Mouse (Mus musculus): ENCODE data around the gene Clec3a. TPM values are rescaled to one million over a fixed set of nuclear protein-coding genes. Genes with fewer than 3 reads are reported as not detected.

Clec3a gene
- polyA plus RNA-seq, 1 experiment from 2014 or later = 2.1 TPM

GRCm38 (mm10) chr8:114401679-114402078, 16.2 kb upstream of the Clec3a start:
- H3K4me3 ChIP-seq (ENCODE audit: low read depth, low read length) = no peak overlapping the region
- ATAC-seq (ENCODE audit: low read depth) (peak; percentile 50; the same call in 1 of the 2 replicates), DNase-seq (ENCODE audit: low spot score) (peak; percentile 6)
- H3K4me2 ChIP-seq (ENCODE audit: low read depth, low read length) = no peak overlapping the region
- H3K4me1 ChIP-seq (ENCODE audit: control insufficient read depth, insufficient read depth, low read length) = no peaks in the 10 kb centered on the region
- 66% methylated on average over 7 of the region's 7 CpGs for WGBS
- no peak overlapping the region for H3K27ac ChIP-seq (replicated peaks; ENCODE audit: low read depth, low read length)
- no peak overlapping the region for H3K9ac ChIP-seq (ENCODE audit: low read depth, low read length)
- no peaks in the 10 kb centered on the region for H3K9me3 ChIP-seq (ENCODE audit: control insufficient read depth, low read length)
- H3K36me3 ChIP-seq (ENCODE audit: control insufficient read depth, insufficient read depth, low read length) = no peaks in the 10 kb centered on the region
- H3K27me3 ChIP-seq (replicated peaks; ENCODE audit: control insufficient read depth, insufficient read depth, low read length) = no peaks in the 10 kb centered on the region

DNA sequence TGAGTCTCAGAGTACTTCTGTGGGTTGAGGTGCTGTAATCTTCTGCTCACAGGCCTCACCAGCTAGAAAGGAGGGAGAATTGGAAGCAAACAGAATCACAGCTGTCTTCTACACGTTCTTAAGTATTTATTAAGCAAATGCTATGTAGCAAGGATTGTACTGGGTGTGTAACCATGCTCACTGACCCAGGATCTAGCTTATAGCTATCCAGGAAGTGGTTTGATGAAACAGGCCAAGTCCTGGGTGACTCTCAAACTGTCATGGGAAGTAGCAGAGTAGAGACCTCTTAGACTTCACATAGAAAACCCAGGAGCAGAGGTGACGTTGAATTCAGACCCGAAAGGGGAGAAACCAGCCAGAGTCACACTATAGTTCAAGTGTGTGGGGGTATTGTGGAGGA, 6.5 kb upstream of the Clec3a start:
- no peak overlapping the region for H3K27ac ChIP-seq (replicated peaks; ENCODE audit: low read depth, low read length)
- H3K9ac ChIP-seq (ENCODE audit: low read depth, low read length) = no peak overlapping the region
- H3K4me3 ChIP-seq (ENCODE audit: low read depth, low read length) = no peak overlapping the region
- 71% methylated on average over 3 of the region's 3 CpGs for WGBS
- no peaks in the 10 kb centered on the region for H3K9me3 ChIP-seq (ENCODE audit: control insufficient read depth, low read length)
- H3K4me2 ChIP-seq (ENCODE audit: low read depth, low read length) = no peak overlapping the region
- H3K4me1 ChIP-seq (ENCODE audit: control insufficient read depth, insufficient read depth, low read length) = no peaks in the 10 kb centered on the region
- DNase-seq (ENCODE audit: low spot score) (no peak), ATAC-seq (ENCODE audit: low read depth) (no peak)
- H3K27me3 ChIP-seq (replicated peaks; ENCODE audit: control insufficient read depth, insufficient read depth, low read length) = no peaks in the 10 kb centered on the region
- H3K36me3 ChIP-seq (ENCODE audit: control insufficient read depth, insufficient read depth, low read length) = no peaks in the 10 kb centered on the region

- ATAC-seq (ENCODE audit: low read depth) (no peak), DNase-seq (ENCODE audit: low spot score) (no peak)
- H3K4me1 ChIP-seq (ENCODE audit: control insufficient read depth, insufficient read depth, low read length) = no peaks in the 10 kb centered on the region
- no peaks in the 10 kb centered on the region for H3K9me3 ChIP-seq (ENCODE audit: control insufficient read depth, low read length)
- 76% methylated on average over 5 of the region's 5 CpGs for WGBS
- H3K4me2 ChIP-seq (ENCODE audit: low read depth, low read length) = no peak overlapping the region
- no peaks in the 10 kb centered on the region for H3K36me3 ChIP-seq (ENCODE audit: control insufficient read depth, insufficient read depth, low read length)
- H3K27ac ChIP-seq (replicated peaks; ENCODE audit: low read depth, low read length) = no peak overlapping the region
- no peak overlapping the region for H3K9ac ChIP-seq (ENCODE audit: low read depth, low read length)
- no peaks in the 10 kb centered on the region for H3K27me3 ChIP-seq (replicated peaks; ENCODE audit: control insufficient read depth, insufficient read depth, low read length)
- H3K4me3 ChIP-seq (ENCODE audit: low read depth, low read length) = no peak overlapping the region
These were observed 600 bp downstream of the Clec3a start for GRCm38 (mm10) chr8:114418486-114418885.

DNA sequence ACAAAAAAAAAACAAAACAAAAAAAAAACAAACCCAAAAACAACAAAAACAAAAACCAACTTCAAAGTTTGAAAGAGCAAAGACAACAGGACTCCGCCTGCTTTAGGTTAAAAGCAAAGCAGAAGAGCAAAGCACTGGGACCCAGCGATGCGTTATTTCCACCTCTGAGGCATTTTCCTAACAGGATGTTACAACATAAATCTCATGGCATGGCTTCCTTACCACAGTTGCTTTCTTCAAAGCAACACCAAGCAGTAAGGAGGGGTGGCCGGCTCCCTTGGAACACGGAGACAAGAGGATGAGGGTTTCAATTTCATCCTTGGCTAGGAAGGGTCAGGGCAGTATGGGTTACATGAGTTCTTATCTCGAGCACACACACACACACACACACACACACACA, 1.0 kb downstream of the Clec3a start:
- H3K4me1 ChIP-seq (ENCODE audit: control insufficient read depth, insufficient read depth, low read length) = no peaks in the 10 kb centered on the region
- 71% methylated on average over 6 of the region's 6 CpGs for WGBS
- no peak overlapping the region for H3K9ac ChIP-seq (ENCODE audit: low read depth, low read length)
- DNase-seq (ENCODE audit: low spot score) = no peak
- H3K27me3 ChIP-seq (replicated peaks; ENCODE audit: control insufficient read depth, insufficient read depth, low read length) = no peaks in the 10 kb centered on the region
- H3K36me3 ChIP-seq (ENCODE audit: control insufficient read depth, insufficient read depth, low read length) = no peaks in the 10 kb centered on the region
- H3K9me3 ChIP-seq (ENCODE audit: control insufficient read depth, low read length) = no peaks in the 10 kb centered on the region
- no peak overlapping the region for H3K27ac ChIP-seq (replicated peaks; ENCODE audit: low read depth, low read length)
- ATAC-seq (ENCODE audit: low read depth) = no peak
- H3K4me3 ChIP-seq (ENCODE audit: low read depth, low read length) = no peak overlapping the region
- H3K4me2 ChIP-seq (ENCODE audit: low read depth, low read length) = no peak overlapping the region

DNA sequence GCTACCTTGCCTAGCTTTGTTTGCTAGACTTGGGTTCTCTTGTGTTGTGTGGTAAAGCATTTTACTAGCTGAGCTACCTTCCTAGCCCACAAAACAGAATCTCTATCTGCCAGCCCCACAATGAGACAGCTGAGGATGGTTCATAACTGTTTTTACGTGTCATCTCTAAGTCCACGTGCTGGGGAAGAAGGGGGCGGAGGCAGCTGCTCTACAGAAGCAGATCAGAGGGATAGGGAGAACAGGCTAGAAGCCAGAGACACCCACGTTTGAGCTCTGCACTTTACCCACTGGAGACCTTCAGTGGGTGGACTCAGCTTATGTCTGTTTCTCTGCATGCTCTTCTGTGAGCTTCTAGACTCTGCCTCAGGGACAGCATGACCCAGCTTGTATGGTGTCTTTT, 3.7 kb downstream of the Clec3a start:
- no peak overlapping the region for H3K9ac ChIP-seq (ENCODE audit: low read depth, low read length)
- no peak overlapping the region for H3K4me2 ChIP-seq (ENCODE audit: low read depth, low read length)
- H3K36me3 ChIP-seq (ENCODE audit: control insufficient read depth, insufficient read depth, low read length) = no peaks in the 10 kb centered on the region
- no peaks in the 10 kb centered on the region for H3K27me3 ChIP-seq (replicated peaks; ENCODE audit: control insufficient read depth, insufficient read depth, low read length)
- H3K27ac ChIP-seq (replicated peaks; ENCODE audit: low read depth, low read length) = no peak overlapping the region
- 71% methylated on average over 4 of the region's 4 CpGs for WGBS
- H3K4me1 ChIP-seq (ENCODE audit: control insufficient read depth, insufficient read depth, low read length) = no peaks in the 10 kb centered on the region
- ATAC-seq (ENCODE audit: low read depth) (no peak), DNase-seq (ENCODE audit: low spot score) (no peak)
- no peak overlapping the region for H3K4me3 ChIP-seq (ENCODE audit: low read depth, low read length)
- no peaks in the 10 kb centered on the region for H3K9me3 ChIP-seq (ENCODE audit: control insufficient read depth, low read length)

GRCm38 (mm10) chr8:114438236-114438635, 20.4 kb downstream of the Clec3a start:
- Histone ChIP-seq H3K4me2 (ENCODE audit: low read depth, low read length) (no peak overlapping the region), H3K4me1 (ENCODE audit: control insufficient read depth, insufficient read depth, low read length) (0 out of 2 replicates have a peak, but pooled peaks cover 4% of the 10 kb centered on the region), H3K9me3 (ENCODE audit: control insufficient read depth, low read length) (no peaks in the 10 kb centered on the region), H3K4me3 (ENCODE audit: low read depth, low read length) (no peak overlapping the region), H3K9ac (ENCODE audit: low read depth, low read length) (no peak overlapping the region), H3K36me3 (ENCODE audit: control insufficient read depth, insufficient read depth, low read length) (no peaks in the 10 kb centered on the region), H3K27me3 (replicated peaks; ENCODE audit: control insufficient read depth, insufficient read depth, low read length) (no peaks in the 10 kb centered on the region), H3K27ac (replicated peaks; ENCODE audit: low read depth, low read length) (no peak overlapping the region)
- WGBS = 6% methylated on average over 6 of the region's 6 CpGs
- peak; percentile 54 for DNase-seq (ENCODE audit: low spot score)
- ATAC-seq (ENCODE audit: low read depth) = no peak

DNA sequence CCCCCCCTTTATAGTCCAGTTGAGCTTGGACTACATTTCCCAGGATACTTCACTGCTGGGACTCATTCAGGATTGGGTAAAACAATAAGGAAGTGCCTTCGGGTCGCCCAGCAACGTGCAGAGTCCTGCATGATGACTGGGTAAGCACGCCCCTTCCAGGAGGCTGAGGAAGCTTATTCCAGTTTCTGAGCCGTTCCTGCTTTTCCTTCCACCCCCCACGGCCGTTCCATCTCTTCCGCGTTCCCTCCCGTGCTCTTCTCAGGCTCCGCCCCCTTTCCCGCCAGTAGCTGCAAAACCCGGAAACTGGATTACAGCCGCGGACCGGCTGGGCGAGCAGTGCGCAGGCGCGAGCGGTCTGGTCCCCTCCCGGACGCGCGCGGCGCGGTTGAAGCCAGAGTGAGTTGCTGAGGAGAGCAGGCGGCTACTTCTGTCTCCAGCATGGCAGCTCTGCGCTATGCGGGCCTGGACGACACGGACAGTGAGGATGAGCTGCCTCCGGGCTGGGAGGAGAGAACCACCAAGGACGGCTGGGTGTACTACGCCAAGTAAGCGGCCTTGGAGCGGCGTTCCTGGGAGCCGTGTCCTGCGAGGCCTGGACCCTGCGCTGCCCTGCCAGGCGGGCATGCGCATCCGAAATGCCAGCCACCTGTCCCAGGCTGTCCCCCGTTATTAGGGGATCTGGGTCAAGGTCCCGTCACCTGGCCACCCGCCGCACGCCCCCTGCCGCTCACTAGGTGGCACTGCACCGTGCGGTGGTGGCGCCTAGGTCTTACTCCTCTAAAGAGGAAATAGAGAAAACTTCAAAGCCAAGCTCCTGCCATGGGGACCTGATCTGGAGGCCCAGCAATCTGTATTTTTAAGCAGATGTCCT, 21.7 kb downstream of the Clec3a start, which contains the start of gene Wwox:
Gene Wwox (plus strand): TSS at position 322 of the 871 bp plus-strand sequence.
- WGBS = under 1% methylated on average over 47 of the region's 54 CpGs

DNA sequence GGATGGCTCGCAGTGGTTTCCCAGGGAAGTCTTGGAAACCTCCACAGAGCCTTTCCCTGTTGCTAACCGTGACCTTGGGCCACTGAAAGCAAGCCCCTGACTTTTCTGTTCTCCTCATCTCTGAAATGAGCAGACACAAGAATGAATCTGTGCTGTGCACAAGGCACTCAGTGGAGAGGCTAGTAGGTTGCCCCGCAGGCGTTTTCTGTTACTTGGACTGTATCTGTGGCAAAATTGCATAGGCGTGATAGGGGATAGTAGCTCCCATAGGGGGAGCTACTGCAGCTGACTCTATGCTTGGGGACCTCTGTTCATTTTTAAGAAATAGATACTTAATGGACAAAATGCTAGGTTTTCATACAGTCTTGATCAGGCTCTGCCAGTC, 22.3 kb downstream of the Clec3a start:
- 14% methylated on average over 5 of the region's 5 CpGs for WGBS
- ATAC-seq (ENCODE audit: low read depth) (no peak), DNase-seq (ENCODE audit: low spot score) (no peak)
- Histone ChIP-seq H3K4me3 (ENCODE audit: low read depth, low read length) (peak overlapping the region; percentile 70), H3K36me3 (ENCODE audit: control insufficient read depth, insufficient read depth, low read length) (no peaks in the 10 kb centered on the region), H3K27ac (replicated peaks; ENCODE audit: low read depth, low read length) (no peak overlapping the region), H3K9ac (ENCODE audit: low read depth, low read length) (peak overlapping the region; percentile 73), H3K9me3 (ENCODE audit: control insufficient read depth, low read length) (no peaks in the 10 kb centered on the region), H3K4me1 (ENCODE audit: control insufficient read depth, insufficient read depth, low read length) (0 out of 2 replicates have a peak, but pooled peaks cover 4% of the 10 kb centered on the region), H3K4me2 (ENCODE audit: low read depth, low read length) (peak overlapping the region; percentile 69), H3K27me3 (replicated peaks; ENCODE audit: control insufficient read depth, insufficient read depth, low read length) (no peaks in the 10 kb centered on the region)

More for the DNA sequence above, 21.7 kb downstream of the Clec3a start, which contains the start of gene Wwox:
- ATAC-seq (ENCODE audit: low read depth) = peak; percentile 99
- Histone ChIP-seq H3K4me2 (ENCODE audit: low read depth, low read length) (peak within 1 kb of the TSS; percentile 69), H3K27me3 (replicated peaks; ENCODE audit: control insufficient read depth, insufficient read depth, low read length) (no peaks in the 10 kb centered on the region), H3K36me3 (ENCODE audit: control insufficient read depth, insufficient read depth, low read length) (no peaks in the 10 kb centered on the region), H3K4me1 (ENCODE audit: control insufficient read depth, insufficient read depth, low read length) (0 out of 2 replicates have a peak, but pooled peaks cover 4% of the 10 kb centered on the region), H3K27ac (replicated peaks; ENCODE audit: low read depth, low read length) (peak within 1 kb of the TSS; percentile 75; the same call in 1 of the 2 replicates), H3K9me3 (ENCODE audit: control insufficient read depth, low read length) (no peaks in the 10 kb centered on the region), H3K9ac (ENCODE audit: low read depth, low read length) (peak within 1 kb of the TSS; percentile 73), H3K4me3 (ENCODE audit: low read depth, low read length) (peak within 1 kb of the TSS; percentile 70)
- peak; percentile 99 for DNase-seq (ENCODE audit: low spot score)

Measured in embryonic facial prominence, embryonic 14.5 days (tissue).